Mouse (Mus musculus) left cerebral cortex, adult 6 months (tissue): ENCODE results near the gene Spint1. TPM values are rescaled to one million over a fixed set of nuclear protein-coding genes. Genes with fewer than 3 reads are reported as not detected.

Experiments used
- long read RNA-seq, 2 experiments: library from polyadenylated mRNA; unstranded; transcript quantifications; one replicate each; pipeline ENCODE4 v2.0.0; 2019 to 2020
- polyA plus RNA-seq: library from polyadenylated mRNA; unstranded; fragments of <200 nt; fragmentation: Nextera tagmentation; gene quantifications from 2 replicates; pipeline ENCODE4 v1.2.3, GENCODE M21; 2021

The Spint1 gene
- polyA plus RNA-seq = 1.9 and 2.4 TPM in 2 replicates
- long read RNA-seq, experiment 1, transcript Spint1-201 (11 exons, 2,273 nt) = minor isoform, 6 of 22 reads
- long read RNA-seq, experiment 1, transcript Spint1-203 (10 exons, 2,323 nt) = major isoform, 8 of 22 reads
- long read RNA-seq, experiment 1, partial matches to known transcripts = 2 of 22 reads
- long read RNA-seq, experiment 1, other reads (novel, unspliced or antisense) = 4 of 22 reads
- long read RNA-seq, experiment 2, partial matches to known transcripts = 0 of 4 reads
- long read RNA-seq, experiment 2, other reads (novel, unspliced or antisense) = 1 of 4 reads

GRCm38 (mm10) chr2:119237210-119237870 lies at the start of gene Spint1:
Gene Spint1 (plus strand): TSS chr2:119237362.

DNA sequence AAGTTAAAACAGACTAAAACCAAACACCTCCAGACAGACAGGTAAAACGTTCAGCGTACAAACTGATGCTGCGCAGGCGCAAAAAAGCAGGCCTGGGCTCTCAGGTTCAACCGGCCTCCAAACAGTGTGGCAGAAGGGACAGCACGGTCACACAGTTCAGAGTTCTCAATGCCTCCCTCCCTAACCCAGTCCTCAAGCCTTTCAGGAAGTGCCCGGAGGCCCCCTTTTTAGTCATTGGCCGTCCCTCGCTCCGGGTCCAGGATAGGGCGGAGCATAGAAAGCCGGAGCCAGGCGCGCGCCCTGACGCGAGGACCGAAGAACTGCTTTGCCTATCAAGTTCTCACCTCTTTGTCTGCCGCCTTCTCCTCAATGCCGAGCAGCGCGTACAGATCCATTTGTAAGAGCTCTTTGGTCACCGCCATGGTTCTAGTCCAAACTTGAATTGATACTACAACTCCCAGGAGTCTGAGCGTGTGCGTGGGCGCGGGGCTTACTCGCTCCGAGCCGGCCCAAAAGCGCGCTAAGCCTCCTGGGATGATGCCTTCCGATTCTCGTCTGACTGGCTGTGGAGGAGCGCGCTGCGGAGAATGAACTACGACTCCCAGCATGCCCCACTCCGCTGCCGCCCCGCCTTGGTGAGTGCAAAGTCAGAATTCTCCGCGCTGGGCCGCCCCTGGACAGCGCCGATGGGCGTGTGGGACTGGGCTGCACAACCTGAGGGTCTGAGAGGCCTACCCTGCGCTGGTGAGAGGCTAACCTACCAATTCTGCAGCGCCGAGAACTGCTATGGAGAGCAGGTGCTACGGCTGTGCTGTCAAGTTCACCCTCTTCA lies 28.6 kb upstream of the Spint1 start, which contains the start of the genes Zfyve19 and Dnajc17:
Gene Zfyve19, plus strand, starts transcription at position 274 of the 832 bp plus-strand sequence.
Gene Dnajc17, minus strand, starts transcription at position 452 of the 832 bp plus-strand sequence.

GRCm38 (mm10) chr2:119229775-119230704 lies 7.1 kb upstream of the Spint1 start, which contains the start of gene Ppp1r14d:
Gene Ppp1r14d (minus strand): TSS chr2:119229906.

GRCm38 (mm10) chr2:119270643-119271331 lies 33.6 kb downstream of the Spint1 start, which contains the start of gene Rhov:
Gene Rhov (minus strand): TSS chr2:119271272.

DNA sequence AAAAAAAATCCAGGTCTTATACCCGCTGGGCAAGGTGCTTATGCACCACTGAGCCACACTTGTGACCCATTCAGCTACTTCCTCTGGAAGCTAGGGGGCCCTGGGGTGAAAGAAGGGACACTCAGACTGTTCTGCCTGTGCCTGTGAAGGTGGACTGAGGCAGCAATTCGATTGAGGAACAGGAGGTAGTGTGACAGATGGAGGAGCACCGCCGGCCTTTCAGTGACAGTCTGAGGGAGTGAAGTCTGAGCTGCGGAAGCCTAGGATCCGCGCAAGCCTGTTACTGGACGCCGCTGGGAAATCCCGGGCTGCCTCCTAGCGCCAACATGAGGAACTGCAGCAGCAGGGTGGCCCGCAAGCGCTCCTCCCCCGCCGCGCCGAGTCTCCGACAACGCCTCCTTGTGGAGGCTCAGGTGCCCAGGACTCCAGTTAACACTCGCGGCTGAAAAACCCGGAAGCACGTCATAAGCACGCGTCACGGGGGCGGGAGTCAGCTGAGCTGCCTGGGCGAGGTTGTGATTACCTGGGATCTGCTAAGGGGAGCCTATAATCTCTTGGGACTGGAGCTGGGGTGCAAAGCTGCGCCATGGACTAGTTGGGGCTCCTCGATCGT lies 51.2 kb downstream of the Spint1 start, which contains the start of gene Vps18:
Gene Vps18, plus strand, starts transcription at position 471 of the 613 bp plus-strand sequence.

Other genes with a start within 250 kb of the Spint1 start
- 79.3 and 95.9 TPM in 2 replicates for gene Ccdc32, start 208.0 kb upstream of the Spint1 start, polyA plus RNA-seq
- 5.7 and 6.7 TPM in 2 replicates for gene Rpusd2, start 202.6 kb upstream of the Spint1 start, polyA plus RNA-seq
- 0.04 and 0.21 TPM in 2 replicates for gene Knl1, start 190.2 kb upstream of the Spint1 start, polyA plus RNA-seq
- 0.80 TPM in 2 replicates for gene Rad51, start 124.6 kb upstream of the Spint1 start, polyA plus RNA-seq
- gene Rmdn3, start 80.3 kb upstream of the Spint1 start, polyA plus RNA-seq = 35.9 and 39.0 TPM in 2 replicates
- 2.9 and 3.3 TPM in 2 replicates for gene Gchfr, start 69.6 kb upstream of the Spint1 start, polyA plus RNA-seq
- 0.05 TPM in 1 of 2 replicates, not detected in the other for gene Gm14137, start 62.9 kb upstream of the Spint1 start, polyA plus RNA-seq
- gene Zfyve19, start 28.7 kb upstream of the Spint1 start, polyA plus RNA-seq = 32.0 and 32.8 TPM in 2 replicates
- 15.1 and 16.7 TPM in 2 replicates for gene Dnajc17, start 28.6 kb upstream of the Spint1 start, polyA plus RNA-seq
- gene Ppp1r14d, start 7.5 kb upstream of the Spint1 start, polyA plus RNA-seq = not detected in 2 replicates
- gene Rhov, start 33.9 kb downstream of the Spint1 start, polyA plus RNA-seq = 11.9 and 13.8 TPM in 2 replicates
- gene Vps18, start 51.4 kb downstream of the Spint1 start, polyA plus RNA-seq = 16.4 TPM in 2 replicates
- 0.56 and 0.72 TPM in 2 replicates for gene Dll4, start 88.4 kb downstream of the Spint1 start, polyA plus RNA-seq
- 14.6 and 19.3 TPM in 2 replicates for gene Chac1, start 113.9 kb downstream of the Spint1 start, polyA plus RNA-seq
- gene Ino80, start 240.3 kb downstream of the Spint1 start, polyA plus RNA-seq = 1.3 and 1.8 TPM in 2 replicates